Mouse (Mus musculus): ENCODE results near the gene Snx27. TPM values are rescaled to one million over a fixed set of nuclear protein-coding genes. Genes with fewer than 3 reads are reported as not detected.
A peak's percentile ranks its signal among the peaks of the same experiment; 100 is the strongest.

Snx27 gene
- polyA plus RNA-seq, 1 experiment from 2014 or later, result 58.7 TPM

DNA sequence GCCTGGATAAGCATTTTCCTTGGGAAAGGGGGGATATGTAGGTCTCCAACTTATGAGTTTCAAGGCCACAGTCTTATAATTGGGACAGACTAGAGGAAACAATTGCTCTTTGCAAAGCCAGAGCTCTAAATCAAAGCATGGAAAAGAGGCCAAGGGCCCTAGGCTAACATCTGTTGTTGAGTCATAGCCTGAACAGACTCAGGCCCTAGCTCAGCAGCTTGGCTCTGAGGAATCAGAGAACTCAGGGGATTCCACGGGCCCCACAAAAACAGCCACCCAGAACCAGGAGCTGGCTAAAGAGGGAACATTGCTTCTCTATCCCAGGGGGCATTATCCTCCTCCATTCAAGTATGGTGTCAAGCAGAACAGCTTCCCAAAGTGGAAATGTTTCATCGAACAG lies 28.1 kb upstream of the Snx27 start:
- no peak overlapping the region for H3K4me2 ChIP-seq
- no peak overlapping the region for H3K27ac ChIP-seq
- H3K27me3 ChIP-seq, result no peaks in the 10 kb centered on the region
- H3K9ac ChIP-seq (replicated peaks), result no peak overlapping the region
- no peaks in the 10 kb centered on the region for H3K9me3 ChIP-seq
- H3K36me3 ChIP-seq, result no peaks in the 10 kb centered on the region
- ATAC-seq (ENCODE audit: insufficient number of reproducible peaks, insufficient read depth, low FRiP score, low TSS enrichment, low read depth), result no peak
- WGBS, result 68% methylated on average over 2 of the region's 2 CpGs
- no peak overlapping the region for H3K4me3 ChIP-seq (replicated peaks)
- H3K4me1 ChIP-seq (replicated peaks), result peaks cover 17% of the 10 kb centered on the region

DNA sequence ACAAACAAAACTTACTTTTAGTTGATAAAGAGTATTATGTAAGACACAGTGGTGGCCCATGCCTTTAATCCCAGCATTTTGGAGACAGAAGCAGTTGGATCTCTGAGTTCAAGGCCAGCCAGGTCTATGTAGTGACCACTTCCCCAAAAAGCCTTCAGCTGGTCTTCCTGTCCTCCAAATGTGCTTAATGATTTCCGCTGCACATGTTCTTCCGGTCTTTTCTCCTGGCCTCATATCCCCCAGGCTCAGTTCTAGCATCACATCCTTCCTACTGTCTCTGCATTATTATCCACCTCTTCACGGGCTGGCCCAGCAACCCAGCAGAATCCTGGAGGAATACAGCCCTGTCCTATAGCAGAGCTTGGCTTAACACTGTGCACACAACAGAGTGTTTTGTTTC lies 27.1 kb upstream of the Snx27 start:
- Histone ChIP-seq H3K4me1 (replicated peaks) (peaks cover 17% of the 10 kb centered on the region), H3K9ac (replicated peaks) (no peak overlapping the region), H3K36me3 (no peaks in the 10 kb centered on the region), H3K9me3 (no peaks in the 10 kb centered on the region), H3K27ac (no peak overlapping the region), H3K27me3 (no peaks in the 10 kb centered on the region), H3K4me3 (replicated peaks) (no peak overlapping the region), H3K4me2 (no peak overlapping the region)
- 90% methylated on average over 3 of the region's 3 CpGs for WGBS
- no peak for ATAC-seq (ENCODE audit: insufficient number of reproducible peaks, insufficient read depth, low FRiP score, low TSS enrichment, low read depth)

DNA sequence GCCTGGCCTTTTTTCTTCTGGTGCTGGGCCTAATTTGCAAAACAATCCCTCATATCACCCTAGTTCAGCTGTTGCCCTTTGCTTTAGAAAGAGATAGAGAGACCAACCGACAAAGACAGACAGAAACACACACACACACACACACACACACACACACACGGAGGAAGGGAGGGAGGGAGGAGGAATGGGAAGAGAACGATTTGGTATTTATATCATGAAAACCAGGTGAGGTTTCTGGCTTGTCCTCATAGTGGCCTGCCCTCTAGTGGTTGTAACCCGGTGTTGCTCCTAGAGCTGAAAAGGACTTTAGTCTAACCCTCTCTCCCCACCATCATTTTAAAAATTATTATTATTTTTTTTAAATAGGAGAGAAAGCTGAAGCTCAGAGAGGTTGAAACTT lies 19.4 kb upstream of the Snx27 start:
- WGBS, result 3% methylated on average over 4 of the region's 4 CpGs
- H3K27ac ChIP-seq, result no peak overlapping the region
- H3K4me1 ChIP-seq (replicated peaks), result no peaks in the 10 kb centered on the region
- no peak for ATAC-seq (ENCODE audit: insufficient number of reproducible peaks, insufficient read depth, low FRiP score, low TSS enrichment, low read depth)
- H3K4me3 ChIP-seq (replicated peaks), result no peak overlapping the region
- H3K9me3 ChIP-seq, result no peaks in the 10 kb centered on the region
- H3K9ac ChIP-seq (replicated peaks), result no peak overlapping the region
- H3K4me2 ChIP-seq, result no peak overlapping the region
- no peaks in the 10 kb centered on the region for H3K27me3 ChIP-seq
- H3K36me3 ChIP-seq, result no peaks in the 10 kb centered on the region

DNA sequence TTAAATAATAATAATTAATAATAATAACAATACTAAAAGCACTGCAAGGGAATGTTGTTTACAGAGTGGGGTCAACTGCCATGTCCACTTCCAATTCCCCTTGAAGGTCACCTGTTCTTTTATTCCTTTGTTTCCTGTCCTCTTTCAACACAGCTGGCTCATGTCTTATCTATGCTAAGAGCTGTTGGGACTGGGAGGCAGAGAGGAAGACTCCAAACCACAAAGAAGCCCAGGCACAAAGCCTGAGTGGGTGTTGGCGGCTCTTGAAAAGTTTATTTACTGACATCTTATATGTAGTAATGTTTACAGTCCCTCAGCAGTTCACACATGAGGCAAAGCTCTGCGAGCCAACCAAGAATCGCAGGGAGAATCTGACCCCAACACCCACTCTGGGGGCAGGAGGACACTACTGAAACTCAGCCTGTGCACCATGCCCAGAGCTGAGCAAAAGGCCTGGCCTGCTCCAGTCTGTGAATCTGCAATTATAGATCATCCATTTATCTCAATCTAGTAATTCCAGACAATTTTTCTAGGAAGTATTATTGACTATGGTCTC lies 14.8 kb upstream of the Snx27 start:
- H3K9me3 ChIP-seq, result peaks cover 11% of the 10 kb centered on the region
- H3K36me3 ChIP-seq, result no peaks in the 10 kb centered on the region
- H3K4me3 ChIP-seq (replicated peaks), result no peak overlapping the region
- H3K9ac ChIP-seq (replicated peaks), result no peak overlapping the region
- WGBS, result 85% methylated on average over 3 of the region's 3 CpGs
- no peaks in the 10 kb centered on the region for H3K27me3 ChIP-seq
- ATAC-seq (ENCODE audit: insufficient number of reproducible peaks, insufficient read depth, low FRiP score, low TSS enrichment, low read depth), result no peak
- H3K27ac ChIP-seq, result no peak overlapping the region
- H3K4me1 ChIP-seq (replicated peaks), result no peaks in the 10 kb centered on the region
- no peak overlapping the region for H3K4me2 ChIP-seq

DNA sequence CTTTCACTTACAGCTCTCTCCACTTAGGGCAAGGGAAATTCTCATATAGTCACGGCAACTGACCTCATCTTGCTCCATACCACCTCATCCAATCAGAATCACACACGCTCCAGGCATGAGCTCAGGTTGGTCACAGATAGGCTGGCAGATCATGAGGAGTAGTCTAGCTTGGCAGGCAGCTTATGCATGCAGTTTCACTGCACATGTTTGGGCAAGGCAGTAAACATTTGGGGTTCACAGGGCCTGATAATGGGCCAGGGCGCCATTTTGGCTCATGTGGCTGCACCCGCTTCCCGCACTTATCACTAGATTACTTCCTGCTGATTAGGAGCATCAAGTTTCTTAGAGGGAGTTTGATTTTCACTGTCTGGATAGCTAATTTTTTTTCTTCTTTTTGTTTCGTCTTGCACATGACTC lies 13.4 kb upstream of the Snx27 start:
- no peaks in the 10 kb centered on the region for H3K36me3 ChIP-seq
- peaks cover 11% of the 10 kb centered on the region for H3K9me3 ChIP-seq
- no peak overlapping the region for H3K4me2 ChIP-seq
- H3K27me3 ChIP-seq, result no peaks in the 10 kb centered on the region
- H3K4me3 ChIP-seq (replicated peaks), result no peak overlapping the region
- WGBS, result 89% methylated on average over 6 of the region's 6 CpGs
- ATAC-seq (ENCODE audit: insufficient number of reproducible peaks, insufficient read depth, low FRiP score, low TSS enrichment, low read depth), result no peak
- H3K9ac ChIP-seq (replicated peaks), result no peak overlapping the region
- no peak overlapping the region for H3K27ac ChIP-seq
- no peaks in the 10 kb centered on the region for H3K4me1 ChIP-seq (replicated peaks)

DNA sequence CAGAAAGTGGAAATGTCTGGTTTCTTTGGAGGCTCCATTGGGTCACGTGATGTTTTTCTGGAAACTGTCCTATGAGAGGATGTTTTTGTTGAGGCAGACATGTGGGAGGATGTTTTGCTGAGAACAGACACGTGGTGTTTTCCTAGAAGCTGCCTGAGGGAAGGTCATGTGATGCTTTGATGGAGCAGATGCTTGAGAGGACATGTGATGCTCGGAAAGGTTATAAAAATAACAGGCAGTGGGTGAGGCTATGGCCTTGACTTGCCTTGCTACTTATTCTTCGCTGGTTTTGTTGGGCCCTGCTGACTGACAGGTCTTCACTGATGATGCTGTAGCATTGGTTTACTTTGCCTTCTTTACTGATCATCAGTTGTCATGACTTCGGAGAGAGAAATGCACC lies 8.6 kb upstream of the Snx27 start:
- H3K9me3 ChIP-seq, result peaks cover 11% of the 10 kb centered on the region
- H3K27ac ChIP-seq, result no peak overlapping the region
- H3K4me2 ChIP-seq, result no peak overlapping the region
- no peaks in the 10 kb centered on the region for H3K4me1 ChIP-seq (replicated peaks)
- no peaks in the 10 kb centered on the region; the same call in 1 of the 2 replicates for H3K27me3 ChIP-seq
- H3K36me3 ChIP-seq, result no peaks in the 10 kb centered on the region
- no peak for ATAC-seq (ENCODE audit: insufficient number of reproducible peaks, insufficient read depth, low FRiP score, low TSS enrichment, low read depth)
- no peak overlapping the region for H3K9ac ChIP-seq (replicated peaks)
- WGBS, result 79% methylated on average over 5 of the region's 5 CpGs
- no peak overlapping the region for H3K4me3 ChIP-seq (replicated peaks)

DNA sequence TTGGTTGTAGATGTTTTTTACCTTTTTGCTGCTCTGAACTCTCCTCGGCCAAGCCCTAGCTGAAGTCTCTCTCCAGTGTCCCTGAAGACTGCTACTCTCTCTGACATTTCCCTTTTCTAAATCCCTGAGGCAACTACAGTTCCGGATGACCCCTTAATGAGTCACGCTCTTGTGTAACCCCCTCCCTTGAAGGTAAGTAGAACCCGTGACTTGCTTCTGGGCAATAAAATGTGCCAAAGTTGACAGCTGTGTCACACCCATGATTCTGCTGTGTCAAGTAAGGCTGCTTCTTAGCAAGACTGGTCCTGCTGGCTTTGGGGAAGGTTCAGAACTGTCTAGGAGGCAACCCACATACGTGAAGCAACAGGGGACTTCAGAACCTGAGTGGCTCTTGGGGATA lies 5.4 kb upstream of the Snx27 start:
- Histone ChIP-seq H3K36me3 (no peaks in the 10 kb centered on the region), H3K4me1 (replicated peaks) (no peaks in the 10 kb centered on the region), H3K4me3 (replicated peaks) (no peak overlapping the region), H3K27ac (no peak overlapping the region), H3K4me2 (no peak overlapping the region), H3K9me3 (peaks cover 5% of the 10 kb centered on the region; the same call in 1 of the 2 replicates), H3K27me3 (no peaks in the 10 kb centered on the region; the same call in 1 of the 2 replicates), H3K9ac (replicated peaks) (no peak overlapping the region)
- 53% methylated on average over 5 of the region's 5 CpGs for WGBS
- ATAC-seq (ENCODE audit: insufficient number of reproducible peaks, insufficient read depth, low FRiP score, low TSS enrichment, low read depth), result no peak

DNA sequence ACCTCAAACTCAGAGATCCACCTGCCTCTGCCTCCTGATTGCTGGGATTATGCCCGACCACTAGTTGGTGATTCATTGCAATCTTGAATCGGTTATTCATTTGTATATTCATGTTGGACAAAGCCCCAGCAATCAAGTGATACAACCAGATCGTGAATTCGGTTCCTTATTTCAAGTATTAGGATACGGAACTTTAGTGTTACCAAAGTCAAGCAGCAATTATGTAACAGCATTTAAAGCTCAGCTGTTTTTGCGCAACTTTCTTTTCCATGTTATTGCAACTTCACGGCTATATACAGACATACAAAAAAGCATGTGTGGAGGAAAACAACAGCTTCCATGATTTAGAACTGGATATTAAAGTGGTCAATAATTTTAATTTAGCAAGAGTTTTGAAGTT lies 428 bp upstream of the Snx27 start:
- no peak overlapping the region for H3K27ac ChIP-seq
- peak overlapping the region; percentile 87 for H3K4me3 ChIP-seq (replicated peaks)
- no peaks in the 10 kb centered on the region for H3K9me3 ChIP-seq
- H3K36me3 ChIP-seq, result no peaks in the 10 kb centered on the region
- H3K4me1 ChIP-seq (replicated peaks), result peaks cover 21% of the 10 kb centered on the region
- no peaks in the 10 kb centered on the region for H3K27me3 ChIP-seq
- ATAC-seq (ENCODE audit: insufficient number of reproducible peaks, insufficient read depth, low FRiP score, low TSS enrichment, low read depth), result no peak
- H3K4me2 ChIP-seq, result no peak overlapping the region
- WGBS, result 73% methylated on average over 7 of the region's 7 CpGs
- no peak overlapping the region for H3K9ac ChIP-seq (replicated peaks)

DNA sequence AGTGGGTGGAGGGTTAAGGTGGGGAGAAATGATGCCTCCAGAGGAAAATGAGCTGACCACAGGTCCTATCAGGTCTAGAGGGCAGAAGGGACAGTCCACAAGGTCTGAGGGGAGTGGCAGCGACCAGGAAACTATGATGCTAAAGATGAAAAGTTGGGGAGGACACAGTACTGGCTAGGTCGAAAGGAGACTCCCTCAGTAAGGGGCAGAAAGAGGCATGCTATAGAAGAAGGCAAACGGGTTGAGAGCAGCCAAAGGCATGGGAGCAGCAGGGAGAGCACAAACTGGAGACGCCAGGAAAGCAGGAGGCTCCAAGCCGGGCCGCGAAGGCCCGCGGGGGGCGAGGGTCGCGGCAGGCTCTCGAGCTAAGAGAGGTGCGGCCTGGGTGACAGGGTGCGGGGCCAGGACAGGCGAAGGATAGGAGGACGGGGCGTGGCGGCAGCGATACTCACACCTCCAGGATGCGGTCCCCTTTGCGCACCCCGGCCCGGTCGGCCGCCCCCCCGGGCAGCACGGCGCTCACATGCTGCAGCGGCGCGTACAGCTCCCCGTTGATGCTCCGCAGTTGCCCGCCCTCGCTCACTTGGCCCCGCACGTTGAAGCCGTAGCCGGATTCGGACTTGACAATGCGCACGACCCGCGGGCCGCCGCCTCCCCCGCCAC lies 592 bp downstream of the Snx27 start:
- WGBS, result 0% methylated on average over 48 of the region's 48 CpGs
- H3K4me2 ChIP-seq, result peak overlapping the region; percentile 86
- H3K4me1 ChIP-seq (replicated peaks), result peaks cover 21% of the 10 kb centered on the region
- peak overlapping the region; percentile 82 for H3K27ac ChIP-seq
- H3K4me3 ChIP-seq (replicated peaks), result peak overlapping the region; percentile 87
- ATAC-seq (ENCODE audit: insufficient number of reproducible peaks, insufficient read depth, low FRiP score, low TSS enrichment, low read depth), result peak; percentile 82
- H3K27me3 ChIP-seq, result no peaks in the 10 kb centered on the region
- H3K36me3 ChIP-seq, result no peaks in the 10 kb centered on the region
- H3K9me3 ChIP-seq, result no peaks in the 10 kb centered on the region
- peak overlapping the region; percentile 93 for H3K9ac ChIP-seq (replicated peaks)

DNA sequence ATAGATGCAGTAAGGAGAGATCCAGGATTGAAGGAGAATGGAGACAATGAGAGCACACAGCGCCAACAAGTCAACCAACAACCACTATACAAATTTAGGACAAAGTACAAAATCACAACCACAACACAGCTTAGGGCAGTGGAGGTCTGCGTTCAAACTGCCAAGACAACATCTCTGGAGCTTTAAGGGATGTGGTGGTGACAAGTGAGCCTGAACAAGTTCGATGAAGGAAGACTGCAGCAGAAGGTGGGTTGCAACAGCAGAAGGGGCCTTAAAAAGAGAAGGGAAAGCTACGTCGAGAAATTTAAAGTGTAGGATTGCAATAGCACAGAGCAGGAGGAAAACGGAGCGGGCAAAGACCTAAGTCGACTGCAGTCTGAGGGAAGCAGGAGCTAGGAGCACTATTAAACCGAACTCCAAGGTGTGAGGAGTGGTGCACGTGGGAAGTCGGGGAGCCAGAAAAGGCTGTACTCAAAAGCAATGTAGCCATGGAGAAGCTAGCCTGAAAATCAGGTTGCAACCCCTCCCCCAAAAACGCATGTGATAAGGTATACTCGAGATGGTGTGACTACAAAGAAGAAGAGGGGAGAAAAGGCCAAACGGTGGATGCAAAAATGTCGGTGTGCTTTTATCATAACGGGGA lies 1.3 kb downstream of the Snx27 start:
- ATAC-seq (ENCODE audit: insufficient number of reproducible peaks, insufficient read depth, low FRiP score, low TSS enrichment, low read depth), result no peak
- H3K4me1 ChIP-seq (replicated peaks), result peaks cover 21% of the 10 kb centered on the region
- WGBS, result 3% methylated on average over 16 of the region's 16 CpGs
- peak overlapping the region; percentile 87 for H3K4me3 ChIP-seq (replicated peaks)
- no peaks in the 10 kb centered on the region for H3K36me3 ChIP-seq
- peak overlapping the region; percentile 86 for H3K4me2 ChIP-seq
- H3K27me3 ChIP-seq, result no peaks in the 10 kb centered on the region
- peak overlapping the region; percentile 93 for H3K9ac ChIP-seq (replicated peaks)
- no peaks in the 10 kb centered on the region for H3K9me3 ChIP-seq
- peak overlapping the region; percentile 82; the same call in 1 of the 2 replicates for H3K27ac ChIP-seq

DNA sequence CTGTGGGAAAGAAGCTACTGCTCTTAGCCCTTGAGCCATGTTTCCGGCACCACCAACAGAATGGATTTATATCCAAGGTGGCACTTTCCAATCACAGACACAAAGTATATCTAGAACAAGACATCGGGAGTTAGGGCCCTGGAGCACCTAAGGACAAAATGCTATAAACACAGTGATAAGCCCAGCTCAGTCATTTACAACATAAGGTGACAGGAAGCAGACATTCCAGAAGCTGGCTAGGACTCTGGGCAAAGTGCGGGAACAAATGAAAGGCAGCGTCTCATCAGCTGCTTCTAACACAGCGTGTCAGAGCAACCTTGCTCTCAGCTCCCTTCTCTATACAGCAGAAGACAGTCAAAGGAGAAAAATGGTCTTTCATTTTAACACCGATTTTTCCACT lies 8.0 kb downstream of the Snx27 start:
- peaks cover 6% of the 10 kb centered on the region; the same call in 1 of the 2 replicates for H3K4me1 ChIP-seq (replicated peaks)
- no peaks in the 10 kb centered on the region for H3K9me3 ChIP-seq
- H3K4me2 ChIP-seq, result no peak overlapping the region
- no peak overlapping the region for H3K9ac ChIP-seq (replicated peaks)
- no peak overlapping the region for H3K4me3 ChIP-seq (replicated peaks)
- no peak for ATAC-seq (ENCODE audit: insufficient number of reproducible peaks, insufficient read depth, low FRiP score, low TSS enrichment, low read depth)
- peaks cover 7% of the 10 kb centered on the region; the same call in 1 of the 2 replicates for H3K36me3 ChIP-seq
- no peak overlapping the region for H3K27ac ChIP-seq
- 68% methylated on average over 6 of the region's 6 CpGs for WGBS
- H3K27me3 ChIP-seq, result no peaks in the 10 kb centered on the region
